Mouse (Mus musculus): ENCODE measurements around the gene Capg. TPM values are rescaled to one million over a fixed set of nuclear protein-coding genes. Genes with fewer than 3 reads are reported as not detected.

Gene Capg
- polyA plus RNA-seq, 1 experiment from 2014 or later: 9.7 TPM

DNA sequence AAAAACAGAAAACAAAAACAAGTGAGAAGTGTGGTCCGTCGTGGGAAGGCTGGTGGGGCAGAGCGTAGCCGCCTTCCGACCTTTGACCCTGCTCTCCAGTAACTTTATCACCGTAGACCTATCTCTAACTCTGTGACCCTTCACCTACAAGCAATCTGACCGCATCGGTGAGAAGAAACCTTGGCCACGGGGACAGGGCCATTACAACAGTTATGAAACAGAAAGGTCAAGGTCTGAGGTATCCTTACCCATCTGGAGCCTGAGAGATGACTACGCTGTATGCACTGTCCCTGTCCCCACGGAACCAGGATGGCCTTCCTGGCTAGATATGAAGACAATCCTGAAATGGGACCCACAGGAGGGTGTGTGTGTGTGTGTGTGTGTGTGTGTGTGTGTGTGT, 40.0 kb downstream of the Capg start:
- Histone ChIP-seq H3K4me1 (0 out of 2 replicates have a peak, but pooled peaks cover 6% of the 10 kb centered on the region), H3K36me3 (peaks cover 6% of the 10 kb centered on the region; the same call in 1 of the 2 replicates), H3K9me3 (replicated peaks) (no peaks in the 10 kb centered on the region), H3K27me3 (ENCODE audit: low read depth, poor library complexity, severe bottlenecking) (no peaks in the 10 kb centered on the region), H3K27ac (replicated peaks) (no peak overlapping the region), H3K4me3 (no peak overlapping the region)
- 90% methylated on average over 11 of the region's 11 CpGs for WGBS
- no peak for DNase-seq (ENCODE audit: low spot score)

DNA sequence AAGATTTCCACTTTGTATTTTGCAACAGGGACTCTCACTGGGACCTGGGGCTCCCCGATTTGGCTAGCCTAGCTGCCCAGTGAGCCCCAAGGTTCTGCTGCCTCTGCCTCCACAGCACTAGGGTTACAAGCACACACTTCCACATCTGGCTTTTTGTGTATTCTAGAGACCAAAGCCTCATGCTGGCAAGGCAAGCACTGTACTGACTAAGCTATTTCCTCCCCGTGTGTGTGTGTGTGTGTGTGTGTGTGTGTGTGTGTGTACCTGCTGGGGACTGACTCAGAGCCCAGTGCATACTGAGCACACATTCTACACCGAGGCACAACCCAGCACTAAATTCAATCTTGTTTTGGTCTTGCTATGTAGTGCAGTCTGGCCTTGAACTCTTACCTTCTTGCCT, 42.5 kb downstream of the Capg start:
- Histone ChIP-seq H3K9me3 (replicated peaks) (no peaks in the 10 kb centered on the region), H3K27ac (replicated peaks) (no peak overlapping the region), H3K36me3 (no peaks in the 10 kb centered on the region), H3K27me3 (ENCODE audit: low read depth, poor library complexity, severe bottlenecking) (no peaks in the 10 kb centered on the region), H3K4me3 (no peak overlapping the region), H3K4me1 (0 out of 2 replicates have a peak, but pooled peaks cover 4% of the 10 kb centered on the region)
- DNase-seq (ENCODE audit: low spot score): no peak
- 85% methylated on average over 3 of the region's 3 CpGs for WGBS

DNA sequence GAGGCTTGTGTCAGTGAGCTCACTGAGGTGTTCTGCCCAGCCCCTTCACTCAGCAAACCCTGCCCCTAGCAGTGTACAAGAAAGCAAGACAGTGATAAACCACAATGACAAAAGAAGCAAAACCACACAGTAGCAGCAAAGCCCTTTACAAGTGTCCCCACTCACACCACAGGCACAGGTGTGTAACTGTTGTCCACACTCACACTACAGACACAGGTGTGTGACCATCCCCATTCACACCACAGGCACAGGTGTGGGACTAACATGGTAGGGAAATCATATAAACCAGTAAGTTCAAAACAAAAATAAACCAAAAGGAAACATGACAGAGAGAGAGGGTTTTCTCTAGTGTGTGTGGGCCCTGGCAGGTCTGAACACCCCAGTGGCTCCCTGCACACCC, 44.1 kb downstream of the Capg start:
- no peaks in the 10 kb centered on the region for H3K27me3 ChIP-seq (ENCODE audit: low read depth, poor library complexity, severe bottlenecking)
- H3K4me3 ChIP-seq: no peak overlapping the region
- no peaks in the 10 kb centered on the region for H3K4me1 ChIP-seq
- no peak for DNase-seq (ENCODE audit: low spot score)
- H3K36me3 ChIP-seq: no peaks in the 10 kb centered on the region
- H3K27ac ChIP-seq (replicated peaks): no peak overlapping the region
- H3K9me3 ChIP-seq (replicated peaks): no peaks in the 10 kb centered on the region

DNA sequence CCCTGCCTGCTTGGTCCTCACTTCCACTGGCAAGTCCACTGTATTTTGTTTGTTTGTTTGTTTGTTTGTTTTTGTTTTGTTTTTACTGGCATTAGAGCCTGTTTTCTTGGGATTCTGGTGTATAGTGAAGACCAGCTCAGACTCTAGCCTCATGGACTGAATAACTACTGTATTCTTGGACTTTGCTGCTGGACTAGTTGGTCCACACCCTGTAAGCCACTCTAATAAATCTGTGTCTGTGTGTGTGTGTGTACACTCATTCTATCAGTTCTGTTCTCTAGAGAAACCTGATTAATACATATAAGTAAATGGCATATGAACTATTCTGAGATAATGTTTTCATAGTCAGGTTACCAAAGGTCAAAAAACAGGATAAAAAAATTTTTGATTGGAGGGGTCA, 45.9 kb downstream of the Capg start:
- Histone ChIP-seq H3K36me3 (no peaks in the 10 kb centered on the region), H3K27me3 (ENCODE audit: low read depth, poor library complexity, severe bottlenecking) (no peaks in the 10 kb centered on the region), H3K27ac (replicated peaks) (no peak overlapping the region), H3K4me1 (no peaks in the 10 kb centered on the region), H3K4me3 (no peak overlapping the region), H3K9me3 (replicated peaks) (no peaks in the 10 kb centered on the region)
- DNase-seq (ENCODE audit: low spot score): no peak

DNA sequence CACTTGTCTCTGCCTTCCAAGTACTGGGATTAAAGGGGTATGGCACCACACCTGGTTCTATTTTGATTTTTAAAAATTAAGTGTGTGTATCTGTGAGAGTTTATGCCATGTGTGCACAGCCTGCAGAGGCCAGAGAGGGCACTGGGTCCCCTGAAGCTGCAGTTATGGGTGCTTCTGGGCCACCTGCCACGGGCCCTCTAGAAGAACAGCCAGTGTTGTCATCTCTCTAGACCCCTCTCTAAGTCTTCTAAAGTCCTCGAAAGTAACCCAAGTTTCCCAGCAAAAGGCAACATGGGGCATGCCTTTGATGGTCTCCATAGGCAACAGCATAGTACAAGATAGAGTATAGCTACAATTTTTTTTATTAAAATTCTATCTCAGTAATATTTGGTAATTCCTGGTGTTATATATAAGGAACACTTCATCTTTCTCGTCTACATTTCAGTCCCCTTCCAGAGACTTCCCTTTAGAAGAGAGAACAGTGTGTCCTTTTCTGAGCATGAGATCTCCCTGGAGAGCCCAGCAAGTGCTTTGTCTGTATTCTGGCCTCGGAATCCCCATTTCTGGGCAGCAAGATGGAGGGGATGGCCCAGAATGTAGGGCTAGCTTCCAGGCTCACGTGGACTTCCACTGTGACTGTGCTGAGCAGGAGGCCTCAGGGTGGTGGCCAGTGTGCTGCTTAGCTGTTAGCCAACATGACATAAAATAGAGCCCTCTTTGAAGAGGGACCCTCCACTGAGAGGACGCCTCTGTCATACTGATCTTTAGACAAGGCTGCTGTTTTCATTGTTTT, 49.0 kb downstream of the Capg start:
- no peak overlapping the region for H3K4me3 ChIP-seq
- no peaks in the 10 kb centered on the region for H3K27me3 ChIP-seq (ENCODE audit: low read depth, poor library complexity, severe bottlenecking)
- DNase-seq (ENCODE audit: low spot score): no peak
- no peaks in the 10 kb centered on the region for H3K36me3 ChIP-seq
- H3K27ac ChIP-seq (replicated peaks): no peak overlapping the region
- H3K9me3 ChIP-seq (replicated peaks): no peaks in the 10 kb centered on the region
- H3K4me1 ChIP-seq: peaks cover 12% of the 10 kb centered on the region
- WGBS: 81% methylated on average over 6 of the region's 6 CpGs

DNA sequence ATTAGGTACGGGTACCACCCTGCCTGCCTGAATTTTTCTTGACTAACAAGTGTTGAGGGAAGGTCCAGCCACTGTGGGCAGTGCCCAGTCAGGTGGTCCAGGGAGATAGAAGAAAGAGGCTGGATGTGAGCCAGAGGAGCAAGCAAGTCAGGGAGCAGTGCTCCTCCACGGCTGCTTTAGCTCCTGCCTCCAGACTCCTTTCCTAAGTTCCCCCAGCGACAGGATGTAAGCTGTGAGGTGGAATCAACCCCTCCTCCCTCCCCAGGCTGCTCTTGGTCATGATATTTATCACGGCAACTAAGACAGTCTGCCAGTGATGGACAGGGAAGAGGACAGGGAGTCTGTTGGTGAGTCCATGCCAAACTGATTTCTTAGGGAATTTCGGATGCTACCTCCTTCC, 49.7 kb downstream of the Capg start:
- WGBS: 73% methylated on average over 5 of the region's 5 CpGs
- Histone ChIP-seq H3K27me3 (ENCODE audit: low read depth, poor library complexity, severe bottlenecking) (no peaks in the 10 kb centered on the region), H3K9me3 (replicated peaks) (no peaks in the 10 kb centered on the region), H3K27ac (replicated peaks) (no peak overlapping the region), H3K4me1 (peaks cover 17% of the 10 kb centered on the region), H3K4me3 (no peak overlapping the region), H3K36me3 (no peaks in the 10 kb centered on the region)
- no peak for DNase-seq (ENCODE audit: low spot score)

GRCm38 (mm10) chr6:72597083-72597874, 53.1 kb downstream of the Capg start:
- WGBS: 57% methylated on average over 13 of the region's 13 CpGs
- no peaks in the 10 kb centered on the region for H3K36me3 ChIP-seq
- peak overlapping the region; percentile 71 for H3K4me3 ChIP-seq
- H3K9me3 ChIP-seq (replicated peaks): no peaks in the 10 kb centered on the region
- no peaks in the 10 kb centered on the region for H3K27me3 ChIP-seq (ENCODE audit: low read depth, poor library complexity, severe bottlenecking)
- peaks cover 21% of the 10 kb centered on the region for H3K4me1 ChIP-seq
- DNase-seq (ENCODE audit: low spot score): no peak
- H3K27ac ChIP-seq (replicated peaks): peak overlapping the region; percentile 82

GRCm38 (mm10) chr6:72597956-72598753, 54.0 kb downstream of the Capg start, which contains the start of the genes Elmod3 and Retsat:
Gene Elmod3 (minus strand): TSS chr6:72598413.
Gene Retsat (plus strand): TSS chr6:72598475.
- DNase-seq (ENCODE audit: low spot score): peak; percentile 90
- H3K9me3 ChIP-seq (replicated peaks): no peaks in the 10 kb centered on the region
- 2% methylated on average over 38 of the region's 38 CpGs for WGBS
- no peaks in the 10 kb centered on the region for H3K36me3 ChIP-seq
- peak within 1 kb of the TSS; percentile 71 for H3K4me3 ChIP-seq
- peaks cover 21% of the 10 kb centered on the region for H3K4me1 ChIP-seq
- no peaks in the 10 kb centered on the region for H3K27me3 ChIP-seq (ENCODE audit: low read depth, poor library complexity, severe bottlenecking)
- H3K27ac ChIP-seq (replicated peaks): peak within 1 kb of the TSS; percentile 82

- Histone ChIP-seq H3K4me1 (peaks cover 21% of the 10 kb centered on the region), H3K9me3 (replicated peaks) (no peaks in the 10 kb centered on the region), H3K27ac (replicated peaks) (peak overlapping the region; percentile 82), H3K4me3 (peak overlapping the region; percentile 71), H3K27me3 (ENCODE audit: low read depth, poor library complexity, severe bottlenecking) (no peaks in the 10 kb centered on the region), H3K36me3 (peaks cover 7% of the 10 kb centered on the region)
- no peak for DNase-seq (ENCODE audit: low spot score)
- 61% methylated on average over 12 of the region's 12 CpGs for WGBS
Measured at GRCm38 (mm10) chr6:72598791-72599557, 54.8 kb downstream of the Capg start.

DNA sequence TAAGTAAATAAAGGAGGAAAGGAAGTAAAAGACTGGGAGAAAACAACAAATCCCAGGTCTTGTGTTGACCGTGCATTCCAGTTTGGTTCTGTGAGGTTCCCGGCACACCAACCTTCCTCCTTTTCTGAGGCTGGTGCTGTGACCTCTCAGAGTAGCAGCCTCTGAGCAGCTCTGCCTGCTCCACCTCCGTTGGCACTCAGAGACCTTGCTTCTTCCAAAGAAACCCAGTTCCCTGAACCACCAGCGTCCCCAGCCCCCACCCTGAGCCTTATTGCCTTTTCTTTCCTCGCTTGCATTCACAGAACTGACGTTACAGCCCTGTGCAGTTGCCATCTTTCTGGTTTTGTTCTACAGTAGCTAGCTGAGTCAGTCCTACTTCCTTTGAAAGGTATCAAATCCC, 56.0 kb downstream of the Capg start:
- no peak for DNase-seq (ENCODE audit: low spot score)
- H3K4me1 ChIP-seq: peaks cover 21% of the 10 kb centered on the region
- H3K27ac ChIP-seq (replicated peaks): no peak overlapping the region
- no peaks in the 10 kb centered on the region for H3K27me3 ChIP-seq (ENCODE audit: low read depth, poor library complexity, severe bottlenecking)
- no peaks in the 10 kb centered on the region for H3K9me3 ChIP-seq (replicated peaks)
- no peak overlapping the region for H3K4me3 ChIP-seq
- peaks cover 19% of the 10 kb centered on the region for H3K36me3 ChIP-seq
- 75% methylated on average over 6 of the region's 6 CpGs for WGBS

- H3K4me3 ChIP-seq: no peak overlapping the region
- H3K27ac ChIP-seq (replicated peaks): no peak overlapping the region
- H3K27me3 ChIP-seq (ENCODE audit: low read depth, poor library complexity, severe bottlenecking): no peaks in the 10 kb centered on the region
- peaks cover 21% of the 10 kb centered on the region for H3K4me1 ChIP-seq
- DNase-seq (ENCODE audit: low spot score): no peak
- no peaks in the 10 kb centered on the region for H3K9me3 ChIP-seq (replicated peaks)
- H3K36me3 ChIP-seq: peaks cover 25% of the 10 kb centered on the region
- 86% methylated on average over 12 of the region's 12 CpGs for WGBS
Measured at GRCm38 (mm10) chr6:72600771-72601170, 56.6 kb downstream of the Capg start.

- Histone ChIP-seq H3K36me3 (peaks cover 34% of the 10 kb centered on the region), H3K9me3 (replicated peaks) (no peaks in the 10 kb centered on the region), H3K4me1 (peaks cover 21% of the 10 kb centered on the region), H3K4me3 (no peak overlapping the region), H3K27me3 (ENCODE audit: low read depth, poor library complexity, severe bottlenecking) (no peaks in the 10 kb centered on the region), H3K27ac (replicated peaks) (no peak overlapping the region)
- 58% methylated on average over 1 of the region's 1 CpGs for WGBS
- DNase-seq (ENCODE audit: low spot score): peak; percentile 71
Measured at GRCm38 (mm10) chr6:72601732-72602131, 57.5 kb downstream of the Capg start.
